In genomic region chr8:54976663-54977062, GRCm38 (mm10) we compare ENCODE assay signal across 20 mouse cellular contexts. TPM values are rescaled to one million over a fixed set of nuclear protein-coding genes. Genes with fewer than 3 reads are reported as not detected.
DNase-seq lines count a peak whose midpoint lies in the region; ATAC-seq lines count a peak whose summit lies in the region.
"Had no signal": no experiment of that assay in that cellular context is flagged by ENCODE, and none has a peak within 500 bp of the region (broad histone marks: within the 10 kb centered on the region; RNA-seq: fewer than 3 reads in every experiment).

No protein-coding gene starts in this region.

- H3K27me3 ChIP-seq in forebrain, embryonic 14.5 days (replicated peaks; ENCODE audit: control insufficient read depth, insufficient read depth, low read length), result no peaks in the 10 kb centered on the region
- peaks cover 3% of the 10 kb centered on the region; the same call in 1 of the 2 replicates for H3K27me3 ChIP-seq in forebrain, embryonic 11.5 days (ENCODE audit: control insufficient read depth, insufficient read depth, low read length)
- H3K27me3 ChIP-seq: hindbrain, embryonic 12.5 days; hindbrain, embryonic 15.5 days had no signal

- 19% methylated on average over 1 of the region's 1 CpGs for WGBS in forebrain, embryonic 14.5 days
- 11% methylated on average over 1 of the region's 1 CpGs for WGBS in forebrain, embryonic 11.5 days

- no peaks in the 10 kb centered on the region for H3K36me3 ChIP-seq in forebrain, embryonic 14.5 days (ENCODE audit: control insufficient read depth, insufficient read depth, low read length)
- H3K36me3 ChIP-seq in forebrain, embryonic 11.5 days (ENCODE audit: control insufficient read depth, insufficient read depth, low read length), result no peaks in the 10 kb centered on the region
- H3K36me3 ChIP-seq: forebrain, embryonic 10.5 days; hindbrain, embryonic 12.5 days; hindbrain, embryonic 15.5 days had no signal

- peaks cover 3% of the 10 kb centered on the region for H3K4me1 ChIP-seq in forebrain, embryonic 14.5 days (ENCODE audit: control insufficient read depth, insufficient read depth, low read length)
- no peaks in the 10 kb centered on the region; the same call in 1 of the 2 replicates for H3K4me1 ChIP-seq in forebrain, embryonic 11.5 days (replicated peaks; ENCODE audit: control insufficient read depth, insufficient read depth, low read length)

- H3K4me2 ChIP-seq in forebrain, embryonic 14.5 days (ENCODE audit: low read length), result no peak overlapping the region
- H3K4me2 ChIP-seq in forebrain, embryonic 11.5 days (ENCODE audit: low read depth, low read length, severe bottlenecking), result no peak overlapping the region
- H3K4me2 ChIP-seq: heart, embryonic 11.5 days; hindbrain, embryonic 12.5 days; hindbrain, embryonic 15.5 days had no signal

- H3K27ac ChIP-seq in forebrain, embryonic 14.5 days (ENCODE audit: low read depth, low read length), result no peak overlapping the region
- no peak overlapping the region for H3K27ac ChIP-seq in forebrain, embryonic 11.5 days (ENCODE audit: low read depth, low read length)
- H3K27ac ChIP-seq: forebrain, embryonic 10.5 days; gastrocnemius, adult 2 months; hindbrain, embryonic 12.5 days; hindbrain, embryonic 15.5 days had no signal

- no peaks in the 10 kb centered on the region for H3K9me3 ChIP-seq in forebrain, embryonic 14.5 days (replicated peaks; ENCODE audit: control insufficient read depth, low read length)
- no peaks in the 10 kb centered on the region for H3K9me3 ChIP-seq in forebrain, embryonic 11.5 days (ENCODE audit: control insufficient read depth, low read length)
- H3K9me3 ChIP-seq: forebrain, embryonic 10.5 days; hindbrain, embryonic 12.5 days; hindbrain, embryonic 15.5 days had no signal

- H3K9ac ChIP-seq in forebrain, embryonic 14.5 days (ENCODE audit: low read length), result no peak overlapping the region
- H3K9ac ChIP-seq in forebrain, embryonic 11.5 days (ENCODE audit: low read length), result no peak overlapping the region
- H3K9ac ChIP-seq: hindbrain, embryonic 12.5 days; hindbrain, embryonic 15.5 days had no signal

- intact Hi-C loops in left cerebral cortex, postnatal 4 days (cut with DNase I), result no loop called here
- intact Hi-C loops in heart, postnatal 14 days (cut with DNase I), result no loop called here

- H3K4me3 ChIP-seq in forebrain, embryonic 14.5 days (ENCODE audit: low read depth, low read length), result no peak overlapping the region
- H3K4me3 ChIP-seq in forebrain, embryonic 11.5 days (ENCODE audit: low read depth, low read length), result no peak overlapping the region
- H3K4me3 ChIP-seq: forebrain, embryonic 10.5 days; gastrocnemius, adult 2 months; hindbrain, embryonic 12.5 days; hindbrain, embryonic 15.5 days had no signal

- no peak for ATAC-seq in forebrain, embryonic 14.5 days
- ATAC-seq in forebrain, embryonic 11.5 days (replicated peaks; ENCODE audit: low FRiP score), result no peak
- ATAC-seq: CD4-positive, CD25-positive, alpha-beta regulatory T cell, adult 4 months; intestine, postnatal 0 days had no signal

- peak; percentile 33 for DNase-seq in forebrain, embryonic 14.5 days (ENCODE audit: low spot score)
- DNase-seq in forebrain, embryonic 11.5 days (ENCODE audit: low spot score), result no peak
- peak; percentile 31 for DNase-seq in left cerebral cortex, postnatal 4 days
- DNase-seq in left cerebral cortex, adult 18-20 months (ENCODE audit: low spot score in 2 of 2), result no peak
- peak; percentile 60 for DNase-seq in retina, postnatal 1 day
- DNase-seq in heart, postnatal 14 days, result no peak
- DNase-seq: adrenal gland, adult 2 months; adrenal gland, postnatal 14 days; gastrocnemius, adult 2 months; gastrocnemius, postnatal 14 days; heart, adult 11 months; heart, postnatal 36 days had no signal

RNA-seq across cellular contexts. Expression of gene Gpm6a, which starts 22.0 kb away (rescaled TPM):
- 644 and 774 TPM in 2 replicates for polyA plus RNA-seq in forebrain, embryonic 14.5 days (2014; fragmentation: Nextera tagmentation; extraction: Ambion mirVana)
- polyA plus RNA-seq in forebrain, embryonic 11.5 days (2014; fragmentation: Nextera tagmentation; extraction: Ambion mirVana), result 95.2 and 99.8 TPM in 2 replicates
- total RNA-seq in left cerebral cortex, postnatal 4 days (2021), result 100 to 1,000 TPM; 877 to 914 TPM
- 100 to 1,000 TPM; 869 to 983 TPM for total RNA-seq in left cerebral cortex, adult 18-20 months (2021)
- 10 to 100 TPM in 1 of 2 experiments, 1 to 10 TPM in 1; 8.9 to 11.5 TPM for total RNA-seq in heart, postnatal 14 days (2021)
- total RNA-seq: MEL had no signal
- polyA plus RNA-seq: C2C12; CD4-positive, CD25-positive, alpha-beta regulatory T cell, adult 4 months had no signal

Comparison
In these comparisons a context has a peak if more than half of its experiments do, and no peak if none do; other contexts are left out.
1. DNase-seq: peak in forebrain, embryonic 14.5 days (single experiment), left cerebral cortex, postnatal 4 days (single experiment) and retina, postnatal 1 day (single experiment); none in forebrain, embryonic 11.5 days (single experiment), left cerebral cortex, adult 18-20 months (0 of 2) and heart, postnatal 14 days (0 of 2).
2. RNA of gene Gpm6a, which starts 22.0 kb away (total RNA-seq): 869 to 983 TPM in left cerebral cortex, adult 18-20 months and 877 to 914 TPM in left cerebral cortex, postnatal 4 days; 8.9 to 11.5 TPM in heart, postnatal 14 days; every median in the first group is over 10 times any median in the second.